Mouse (Mus musculus) small intestine, adult 2 months (tissue): Measurements from ENCODE around the gene Dnaaf2.

Experiments used
- CTCF ChIP-seq: fragments of 200-500 bp; IDR thresholded peaks from 2 replicates; pipeline ENCODE4 v1.5.1; 2012; ENCODE audit warnings: low read depth, mild to moderate bottlenecking, control low read depth, inconsistent platforms, low read length, moderate library complexity, mixed read lengths; ENCODE audit not compliant: insufficient replicate concordance, insufficient read length; ENCODE audit errors: extremely low read depth
- POLR2A ChIP-seq: fragments of 200-500 bp; IDR thresholded peaks from 2 replicates; pipeline ENCODE4 v1.6.1; 2012; ENCODE audit warnings: low read depth, mild to moderate bottlenecking, control low read depth, inconsistent platforms, low read length, moderate library complexity

DNA sequence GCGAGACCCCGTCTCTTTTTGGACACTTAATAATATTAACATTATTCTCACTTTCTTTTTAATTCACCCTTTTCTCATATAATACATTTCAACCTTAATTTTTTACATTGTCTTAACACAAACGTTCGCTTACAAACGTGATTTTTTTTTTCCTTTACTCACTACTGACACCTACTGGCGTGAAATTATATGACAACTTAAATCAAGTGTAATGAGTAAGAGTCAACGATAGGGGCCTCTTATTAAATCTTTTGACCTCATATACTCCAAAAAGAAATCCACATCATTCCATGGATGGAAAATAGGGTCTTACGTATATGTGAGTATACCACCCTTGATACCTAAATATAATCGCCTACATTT, 38.7 kb downstream of the Dnaaf2 start:
- TF ChIP-seq POLR2A (no peak), CTCF (no peak)
